9 mouse cellular contexts compared by ENCODE assay signal in genomic region chr7:15914252-15914651, GRCm38 (mm10). TPM values are rescaled to one million over a fixed set of nuclear protein-coding genes. Genes with fewer than 3 reads are reported as not detected.
DNase-seq lines count a peak whose midpoint lies in the region; ATAC-seq and TF ChIP-seq lines count a peak whose summit lies in the region.
"Had no signal": no experiment of that assay in that cellular context is flagged by ENCODE, and none has a peak within 500 bp of the region (broad histone marks: within the 10 kb centered on the region; RNA-seq: fewer than 3 reads in every experiment).

No protein-coding gene starts in this region.

- ATAC-seq in forebrain, postnatal 0 days: no peak
- no peak for ATAC-seq in forebrain, embryonic 15.5 days (replicated peaks)
- no peak for ATAC-seq in midbrain, embryonic 11.5 days (ENCODE audit: low FRiP score)
- no peak for ATAC-seq in midbrain, embryonic 15.5 days (replicated peaks)
- peak; percentile 84 for ATAC-seq in granulocyte monocyte progenitor cell, adult 5-6 weeks (replicated peaks; ENCODE audit: poor library complexity, severe bottlenecking)
- ATAC-seq in megakaryocyte progenitor cell, adult 5-6 weeks (replicated peaks; ENCODE audit: poor library complexity): peak; percentile 91
- no peak for ATAC-seq in activated CD4-positive, CD25-positive, alpha-beta regulatory T cell, adult 4 months

- H3K4me1 ChIP-seq in forebrain, postnatal 0 days (ENCODE audit: insufficient read depth): no peaks in the 10 kb centered on the region
- H3K4me1 ChIP-seq in forebrain, embryonic 15.5 days: no peaks in the 10 kb centered on the region
- no peaks in the 10 kb centered on the region for H3K4me1 ChIP-seq in midbrain, embryonic 11.5 days (ENCODE audit: control insufficient read depth, insufficient read depth, low read length)
- no peaks in the 10 kb centered on the region for H3K4me1 ChIP-seq in midbrain, embryonic 15.5 days

- no peaks in the 10 kb centered on the region for H3K9me3 ChIP-seq in forebrain, postnatal 0 days (ENCODE audit: low read length)
- H3K9me3 ChIP-seq in forebrain, embryonic 15.5 days: no peaks in the 10 kb centered on the region
- H3K9me3 ChIP-seq in midbrain, embryonic 11.5 days (ENCODE audit: control insufficient read depth, low read length): no peaks in the 10 kb centered on the region
- H3K9me3 ChIP-seq in midbrain, embryonic 15.5 days: no peaks in the 10 kb centered on the region
- H3K9me3 ChIP-seq: neural tube, embryonic 12.5 days had no signal

- H3K36me3 ChIP-seq in forebrain, postnatal 0 days (ENCODE audit: insufficient read depth): peaks cover 18% of the 10 kb centered on the region
- peaks cover 24% of the 10 kb centered on the region for H3K36me3 ChIP-seq in forebrain, embryonic 15.5 days
- peaks cover 6% of the 10 kb centered on the region; the same call in 1 of the 2 replicates for H3K36me3 ChIP-seq in midbrain, embryonic 11.5 days (ENCODE audit: control insufficient read depth, insufficient read depth, low read length)
- H3K36me3 ChIP-seq in midbrain, embryonic 15.5 days (replicated peaks): peaks cover 14% of the 10 kb centered on the region; the same call in 1 of the 2 replicates

- 29% methylated on average over 2 of the region's 2 CpGs for WGBS in forebrain, postnatal 0 days
- WGBS in forebrain, embryonic 15.5 days: 44% methylated on average over 2 of the region's 2 CpGs
- 45% methylated on average over 2 of the region's 2 CpGs for WGBS in midbrain, embryonic 11.5 days
- 49% methylated on average over 2 of the region's 2 CpGs for WGBS in midbrain, embryonic 15.5 days

- no peaks in the 10 kb centered on the region for H3K27me3 ChIP-seq in forebrain, postnatal 0 days (ENCODE audit: insufficient read depth, low read length)
- H3K27me3 ChIP-seq in forebrain, embryonic 15.5 days: no peaks in the 10 kb centered on the region
- no peaks in the 10 kb centered on the region for H3K27me3 ChIP-seq in midbrain, embryonic 11.5 days (ENCODE audit: control insufficient read depth, insufficient read depth, low read length)
- no peaks in the 10 kb centered on the region for H3K27me3 ChIP-seq in midbrain, embryonic 15.5 days (replicated peaks)
- H3K27me3 ChIP-seq: neural tube, embryonic 12.5 days had no signal

- DNase-seq in forebrain, postnatal 0 days: peak; percentile 42
- DNase-seq in midbrain, embryonic 11.5 days (ENCODE audit: low spot score, missing footprints): peak; percentile 92
- peak; percentile 76 for DNase-seq in R1 (ENCODE audit: low read depth, low spot score)

- no peak overlapping the region for H3K4me2 ChIP-seq in forebrain, postnatal 0 days (ENCODE audit: low read depth)
- H3K4me2 ChIP-seq in forebrain, embryonic 15.5 days (replicated peaks): no peak overlapping the region
- no peak overlapping the region for H3K4me2 ChIP-seq in midbrain, embryonic 11.5 days
- H3K4me2 ChIP-seq in midbrain, embryonic 15.5 days: no peak overlapping the region
- H3K4me2 ChIP-seq: neural tube, embryonic 12.5 days had no signal

- peak; percentile 69 for TF ChIP-seq CTCF in forebrain, postnatal 0 days (IDR thresholded peaks at IDR 0.05; ENCODE audit: low read depth)

- H3K4me3 ChIP-seq in forebrain, postnatal 0 days (ENCODE audit: low read depth, low read length): no peak overlapping the region
- no peak overlapping the region for H3K4me3 ChIP-seq in forebrain, embryonic 15.5 days
- H3K4me3 ChIP-seq in midbrain, embryonic 11.5 days (ENCODE audit: low read depth, low read length): no peak overlapping the region
- H3K4me3 ChIP-seq in midbrain, embryonic 15.5 days: no peak overlapping the region
- H3K4me3 ChIP-seq: neural tube, embryonic 12.5 days had no signal

- no peak overlapping the region for H3K27ac ChIP-seq in forebrain, postnatal 0 days (ENCODE audit: low read depth, low read length)
- H3K27ac ChIP-seq in forebrain, embryonic 15.5 days (replicated peaks): no peak overlapping the region
- H3K27ac ChIP-seq in midbrain, embryonic 11.5 days (ENCODE audit: low read depth, low read length): no peak overlapping the region
- no peak overlapping the region for H3K27ac ChIP-seq in midbrain, embryonic 15.5 days
- H3K27ac ChIP-seq: neural tube, embryonic 12.5 days had no signal

- H3K9ac ChIP-seq in forebrain, postnatal 0 days: no peak overlapping the region
- no peak overlapping the region for H3K9ac ChIP-seq in forebrain, embryonic 15.5 days (replicated peaks)
- H3K9ac ChIP-seq in midbrain, embryonic 11.5 days (ENCODE audit: low read length): no peak overlapping the region
- no peak overlapping the region for H3K9ac ChIP-seq in midbrain, embryonic 15.5 days
- H3K9ac ChIP-seq: neural tube, embryonic 12.5 days had no signal

RNA-seq across cellular contexts. Expression of gene Selenow, which starts 8.0 kb away (rescaled TPM):
- total RNA-seq in forebrain, postnatal 0 days (2014; rRNA removed): 813 and 1,238 TPM in 2 replicates
- 2,478 and 2,732 TPM in 2 replicates for polyA plus RNA-seq in forebrain, postnatal 0 days (2015; fragmentation: Nextera tagmentation; extraction: Ambion mirVana)
- 1,503 and 1,574 TPM in 2 replicates for polyA plus RNA-seq in forebrain, embryonic 15.5 days (2015; fragmentation: Nextera tagmentation; extraction: Ambion mirVana)
- 1,003 and 1,028 TPM in 2 replicates for polyA plus RNA-seq in midbrain, embryonic 11.5 days (2014; fragmentation: Nextera tagmentation; extraction: Ambion mirVana)
- 1,365 and 1,414 TPM in 2 replicates for polyA plus RNA-seq in midbrain, embryonic 15.5 days (2015; fragmentation: Nextera tagmentation; extraction: Ambion mirVana)
- total RNA-seq in granulocyte monocyte progenitor cell, adult 5-6 weeks (2014; fragmentation: Nextera tagmentation): 96.6 and 124 TPM in 2 replicates
- total RNA-seq in granulocyte monocyte progenitor cell, adult 5-6 weeks (2017): 28.8 and 30.2 TPM in 2 replicates
- 69.8 and 85.4 TPM in 2 replicates for total RNA-seq in megakaryocyte progenitor cell, adult 5-6 weeks (2015)
- 23.7 and 30.0 TPM in 2 replicates for total RNA-seq in megakaryocyte progenitor cell, adult 5-6 weeks (2017)
- 100 to 1,000 TPM; 824 to 866 TPM for polyA plus RNA-seq in activated CD4-positive, CD25-positive, alpha-beta regulatory T cell, adult 4 months (2017; shearing (Covaris generic))

RNA-seq across cellular contexts. Expression of gene Nop53, which starts 31.6 kb away (rescaled TPM):
- total RNA-seq in forebrain, postnatal 0 days (2014; rRNA removed): 117 and 189 TPM in 2 replicates
- polyA plus RNA-seq in forebrain, postnatal 0 days (2015; fragmentation: Nextera tagmentation; extraction: Ambion mirVana): 143 and 154 TPM in 2 replicates
- polyA plus RNA-seq in forebrain, embryonic 15.5 days (2015; fragmentation: Nextera tagmentation; extraction: Ambion mirVana): 144 and 150 TPM in 2 replicates
- polyA plus RNA-seq in midbrain, embryonic 11.5 days (2014; fragmentation: Nextera tagmentation; extraction: Ambion mirVana): 186 and 187 TPM in 2 replicates
- polyA plus RNA-seq in midbrain, embryonic 15.5 days (2015; fragmentation: Nextera tagmentation; extraction: Ambion mirVana): 114 and 126 TPM in 2 replicates
- total RNA-seq in granulocyte monocyte progenitor cell, adult 5-6 weeks (2014; fragmentation: Nextera tagmentation): 70.6 and 105 TPM in 2 replicates
- 186 and 221 TPM in 2 replicates for total RNA-seq in granulocyte monocyte progenitor cell, adult 5-6 weeks (2017)
- total RNA-seq in megakaryocyte progenitor cell, adult 5-6 weeks (2015): 64.0 and 65.0 TPM in 2 replicates
- 230 and 286 TPM in 2 replicates for total RNA-seq in megakaryocyte progenitor cell, adult 5-6 weeks (2017)
- polyA plus RNA-seq in activated CD4-positive, CD25-positive, alpha-beta regulatory T cell, adult 4 months (2017; shearing (Covaris generic)): 100 to 1,000 TPM; 334 to 398 TPM

RNA-seq across cellular contexts. Expression of gene Crxos, which starts 31.8 kb away (rescaled TPM):
- total RNA-seq in forebrain, postnatal 0 days (2014; rRNA removed): not detected in 2 replicates
- polyA plus RNA-seq in forebrain, postnatal 0 days (2015; fragmentation: Nextera tagmentation; extraction: Ambion mirVana): not detected in 2 replicates
- polyA plus RNA-seq in forebrain, embryonic 15.5 days (2015; fragmentation: Nextera tagmentation; extraction: Ambion mirVana): 0.25 TPM in 1 of 2 replicates, not detected in the other
- 0.08 and 0.36 TPM in 2 replicates for polyA plus RNA-seq in midbrain, embryonic 11.5 days (2014; fragmentation: Nextera tagmentation; extraction: Ambion mirVana)
- polyA plus RNA-seq in midbrain, embryonic 15.5 days (2015; fragmentation: Nextera tagmentation; extraction: Ambion mirVana): 0.27 TPM in 1 of 2 replicates, not detected in the other
- not detected in 2 replicates for total RNA-seq in granulocyte monocyte progenitor cell, adult 5-6 weeks (2014; fragmentation: Nextera tagmentation)
- not detected in 2 replicates for total RNA-seq in granulocyte monocyte progenitor cell, adult 5-6 weeks (2017)
- not detected in 2 replicates for total RNA-seq in megakaryocyte progenitor cell, adult 5-6 weeks (2015)
- not detected in 2 replicates for total RNA-seq in megakaryocyte progenitor cell, adult 5-6 weeks (2017)
- polyA plus RNA-seq in activated CD4-positive, CD25-positive, alpha-beta regulatory T cell, adult 4 months (2017; shearing (Covaris generic)): not detected
- polyA plus RNA-seq: neural tube, embryonic 12.5 days had no signal

RNA-seq across cellular contexts. Expression of gene Crx, which starts 34.5 kb away (rescaled TPM):
- total RNA-seq in forebrain, postnatal 0 days (2014; rRNA removed): 1.2 and 1.9 TPM in 2 replicates
- polyA plus RNA-seq in forebrain, postnatal 0 days (2015; fragmentation: Nextera tagmentation; extraction: Ambion mirVana): 0.05 and 0.25 TPM in 2 replicates
- polyA plus RNA-seq in forebrain, embryonic 15.5 days (2015; fragmentation: Nextera tagmentation; extraction: Ambion mirVana): 0.88 TPM in 1 of 2 replicates, not detected in the other
- polyA plus RNA-seq in midbrain, embryonic 11.5 days (2014; fragmentation: Nextera tagmentation; extraction: Ambion mirVana): 0.20 and 0.51 TPM in 2 replicates
- 0.15 and 0.28 TPM in 2 replicates for polyA plus RNA-seq in midbrain, embryonic 15.5 days (2015; fragmentation: Nextera tagmentation; extraction: Ambion mirVana)
- not detected in 2 replicates for total RNA-seq in granulocyte monocyte progenitor cell, adult 5-6 weeks (2014; fragmentation: Nextera tagmentation)
- total RNA-seq in granulocyte monocyte progenitor cell, adult 5-6 weeks (2017): not detected in 2 replicates
- total RNA-seq in megakaryocyte progenitor cell, adult 5-6 weeks (2015): not detected in 2 replicates
- total RNA-seq in megakaryocyte progenitor cell, adult 5-6 weeks (2017): not detected in 2 replicates
- polyA plus RNA-seq in activated CD4-positive, CD25-positive, alpha-beta regulatory T cell, adult 4 months (2017; shearing (Covaris generic)): not detected
- polyA plus RNA-seq: neural tube, embryonic 12.5 days had no signal

RNA-seq across cellular contexts. Expression of gene Ehd2, which starts 53.1 kb away (rescaled TPM):
- 3.1 and 3.5 TPM in 2 replicates for total RNA-seq in forebrain, postnatal 0 days (2014; rRNA removed)
- polyA plus RNA-seq in forebrain, postnatal 0 days (2015; fragmentation: Nextera tagmentation; extraction: Ambion mirVana): 4.4 and 5.0 TPM in 2 replicates
- polyA plus RNA-seq in forebrain, embryonic 15.5 days (2015; fragmentation: Nextera tagmentation; extraction: Ambion mirVana): 3.7 and 5.0 TPM in 2 replicates
- polyA plus RNA-seq in midbrain, embryonic 11.5 days (2014; fragmentation: Nextera tagmentation; extraction: Ambion mirVana): 8.9 and 10.9 TPM in 2 replicates
- 4.6 and 5.8 TPM in 2 replicates for polyA plus RNA-seq in midbrain, embryonic 15.5 days (2015; fragmentation: Nextera tagmentation; extraction: Ambion mirVana)
- not detected in 2 replicates for total RNA-seq in granulocyte monocyte progenitor cell, adult 5-6 weeks (2014; fragmentation: Nextera tagmentation)
- total RNA-seq in granulocyte monocyte progenitor cell, adult 5-6 weeks (2017): 0.13 TPM in 1 of 2 replicates, not detected in the other
- 0.07 and 0.27 TPM in 2 replicates for total RNA-seq in megakaryocyte progenitor cell, adult 5-6 weeks (2015)
- 0.21 and 0.24 TPM in 2 replicates for total RNA-seq in megakaryocyte progenitor cell, adult 5-6 weeks (2017)
- under 1 TPM; 0.07 to 0.11 TPM for polyA plus RNA-seq in activated CD4-positive, CD25-positive, alpha-beta regulatory T cell, adult 4 months (2017; shearing (Covaris generic))

Comparison
In these comparisons a context has a peak if more than half of its experiments do, and no peak if none do; other contexts are left out.
1. ATAC-seq: peak in granulocyte monocyte progenitor cell, adult 5-6 weeks (single experiment) and megakaryocyte progenitor cell, adult 5-6 weeks (single experiment); none in forebrain, postnatal 0 days (single experiment), forebrain, embryonic 15.5 days (single experiment), midbrain, embryonic 11.5 days (single experiment), midbrain, embryonic 15.5 days (single experiment) and activated CD4-positive, CD25-positive, alpha-beta regulatory T cell, adult 4 months (single experiment).
2. DNase-seq: peak in every context shown above with its lines; median percentile 92 in midbrain, embryonic 11.5 days; 76 in R1; 42 in forebrain, postnatal 0 days.